9 mouse cellular contexts compared by ENCODE assay signal in the genomic region with DNA sequence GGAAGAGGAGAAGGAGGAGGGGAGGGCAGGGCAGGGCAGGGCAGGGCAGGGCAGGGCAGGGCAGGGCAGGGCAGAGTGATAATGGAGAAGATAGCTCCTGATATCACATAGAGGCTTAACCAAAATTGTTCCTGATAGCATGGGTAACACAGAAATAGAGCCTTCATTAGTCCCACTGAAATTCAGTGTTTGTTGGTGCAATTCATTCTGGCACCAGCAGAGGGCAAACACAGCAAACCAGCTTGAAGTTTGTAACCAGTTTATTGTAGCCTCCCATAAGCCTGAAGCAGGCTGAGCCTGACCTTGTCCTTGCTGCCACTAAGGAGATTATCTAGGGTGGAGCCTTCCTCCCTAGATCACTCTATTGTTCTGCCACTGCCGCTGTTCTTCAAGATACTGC. TPM values are rescaled to one million over a fixed set of nuclear protein-coding genes. Genes with fewer than 3 reads are reported as not detected.
DNase-seq lines count a peak whose midpoint lies in the region; ATAC-seq and TF ChIP-seq lines count a peak whose summit lies in the region.
"Had no signal": no experiment of that assay in that cellular context is flagged by ENCODE, and none has a peak within 500 bp of the region (broad histone marks: within the 10 kb centered on the region; RNA-seq: fewer than 3 reads in every experiment).

No protein-coding gene starts in this region.

- H3K4me3 ChIP-seq in thymus, adult 2 months (ENCODE audit: control insufficient read depth, insufficient read depth, low read length): no peak overlapping the region
- H3K4me3 ChIP-seq in intestine, embryonic 15.5 days (replicated peaks): no peak overlapping the region
- H3K4me3 ChIP-seq in left cerebral cortex, adult 2 months: no peak overlapping the region
- no peak overlapping the region for H3K4me3 ChIP-seq in midbrain, embryonic 12.5 days
- H3K4me3 ChIP-seq: neural tube, embryonic 13.5 days had no signal

- H3K27me3 ChIP-seq in thymus, adult 2 months (ENCODE audit: control insufficient read depth, insufficient read depth, low read length): no peaks in the 10 kb centered on the region
- no peaks in the 10 kb centered on the region for H3K27me3 ChIP-seq in intestine, embryonic 15.5 days (replicated peaks)
- no peaks in the 10 kb centered on the region for H3K27me3 ChIP-seq in midbrain, embryonic 12.5 days
- H3K27me3 ChIP-seq: neural tube, embryonic 13.5 days had no signal

- intact Hi-C loops in left cerebral cortex, adult 2 months (cut with DNase I): loop anchor here (5.0 kb wide), 2 partner anchors 69 to 259 kb away; no protein-coding TSS in a partner anchor

- ATAC-seq in erythroid progenitor cell, adult 5-6 weeks (replicated peaks; ENCODE audit: low FRiP score, poor library complexity, severe bottlenecking): 0 out of 2 replicates have a peak, but pooled peaks have one; percentile 61
- peak; percentile 71 for ATAC-seq in intestine, embryonic 15.5 days
- peak; percentile 56; the same call in 1 of the 2 replicates for ATAC-seq in midbrain, embryonic 12.5 days (ENCODE audit: low FRiP score, low read depth)
- no peak for ATAC-seq in erythroblast, adult 5-6 weeks (replicated peaks; ENCODE audit: low FRiP score, poor library complexity, severe bottlenecking)

- H3K9me3 ChIP-seq in intestine, embryonic 15.5 days: no peaks in the 10 kb centered on the region
- no peaks in the 10 kb centered on the region for H3K9me3 ChIP-seq in midbrain, embryonic 12.5 days
- H3K9me3 ChIP-seq: neural tube, embryonic 13.5 days had no signal

- no peak overlapping the region for H3K9ac ChIP-seq in intestine, embryonic 15.5 days
- no peak overlapping the region for H3K9ac ChIP-seq in midbrain, embryonic 12.5 days (replicated peaks)
- H3K9ac ChIP-seq: neural tube, embryonic 13.5 days had no signal

- TF ChIP-seq POLR2A in thymus, adult 2 months (IDR thresholded peaks at IDR 0.05; ENCODE audit: control insufficient read depth, extremely low read depth, insufficient read depth, low read length, poor library complexity): no peak

- no peak overlapping the region for H3K27ac ChIP-seq in thymus, adult 2 months (ENCODE audit: control insufficient read depth, insufficient read depth, low read length)
- no peak overlapping the region for H3K27ac ChIP-seq in intestine, embryonic 15.5 days
- H3K27ac ChIP-seq in left cerebral cortex, adult 2 months: no peak overlapping the region
- no peak overlapping the region for H3K27ac ChIP-seq in midbrain, embryonic 12.5 days (replicated peaks)
- H3K27ac ChIP-seq: neural tube, embryonic 13.5 days had no signal

- H3K36me3 ChIP-seq in thymus, adult 2 months (ENCODE audit: control insufficient read depth, insufficient read depth, low read length): no peaks in the 10 kb centered on the region
- no peaks in the 10 kb centered on the region for H3K36me3 ChIP-seq in intestine, embryonic 15.5 days
- H3K36me3 ChIP-seq in midbrain, embryonic 12.5 days: no peaks in the 10 kb centered on the region
- H3K36me3 ChIP-seq: neural tube, embryonic 13.5 days had no signal

- peak; percentile 30 for DNase-seq in thymus, adult 2 months
- no peak for DNase-seq in thymus, adult 18-20 months
- DNase-seq in adrenal gland, adult 8-10 months: peak; percentile 45
- DNase-seq in left cerebral cortex, adult 2 months (ENCODE audit: extremely low spot score in 1 of 2, low spot score in 2 of 2): peak; percentile 27 to 43

- WGBS in thymus, adult 2 months: 42% methylated on average over 1 of the region's 1 CpGs
- 30% methylated on average over 1 of the region's 1 CpGs for WGBS in intestine, embryonic 15.5 days
- 0% methylated on average over 1 of the region's 1 CpGs for WGBS in midbrain, embryonic 12.5 days

- no peak overlapping the region for H3K4me2 ChIP-seq in intestine, embryonic 15.5 days (replicated peaks)
- no peak overlapping the region for H3K4me2 ChIP-seq in midbrain, embryonic 12.5 days (replicated peaks)
- H3K4me2 ChIP-seq: neural tube, embryonic 13.5 days had no signal

- H3K4me1 ChIP-seq in thymus, adult 2 months (replicated peaks; ENCODE audit: control insufficient read depth, insufficient read depth, low read length): no peaks in the 10 kb centered on the region
- H3K4me1 ChIP-seq in intestine, embryonic 15.5 days (replicated peaks): 0 out of 2 replicates have a peak, but pooled peaks cover 3% of the 10 kb centered on the region
- H3K4me1 ChIP-seq in midbrain, embryonic 12.5 days: no peaks in the 10 kb centered on the region
- H3K4me1 ChIP-seq: neural tube, embryonic 13.5 days had no signal

- no peak for TF ChIP-seq CTCF in thymus, adult 2 months (IDR thresholded peaks at IDR 0.05; ENCODE audit: borderline replicate concordance, control insufficient read depth, extremely low read depth, insufficient read depth, low read length, poor library complexity)
- peak; percentile 68 for TF ChIP-seq CTCF in left cerebral cortex, adult 2 months (IDR thresholded peaks at IDR 0.05)

RNA-seq across cellular contexts. Expression of gene Fam3b, which starts 8.4 kb away (rescaled TPM):
- polyA plus RNA-seq in thymus, adult 2 months (2012; rRNA removed): 0.23 and 0.27 TPM in 2 replicates
- total RNA-seq in adrenal gland, adult 8-10 months (2022): not detected
- total RNA-seq in erythroid progenitor cell, adult 5-6 weeks (2015; ENCODE audit: low replicate concordance): not detected in 2 replicates
- not detected in 2 replicates for total RNA-seq in erythroid progenitor cell, adult 5-6 weeks (2017; ENCODE audit: low replicate concordance)
- 0.85 and 1.3 TPM in 2 replicates for polyA plus RNA-seq in intestine, embryonic 15.5 days (2015; fragmentation: Nextera tagmentation; extraction: Ambion mirVana)
- total RNA-seq in left cerebral cortex, adult 2 months (2021): not detected
- polyA plus RNA-seq in midbrain, embryonic 12.5 days (2016; fragmentation: Nextera tagmentation; extraction: Ambion mirVana): not detected in 2 replicates
- total RNA-seq in erythroblast, adult 5-6 weeks (2015; ENCODE audit: low replicate concordance): not detected in 2 replicates
- not detected in 2 replicates for total RNA-seq in erythroblast, adult 5-6 weeks (2017; ENCODE audit: low replicate concordance)
- polyA plus RNA-seq: neural tube, embryonic 13.5 days had no signal

Comparison
In these comparisons a context has a peak if more than half of its experiments do, and no peak if none do; other contexts are left out.
1. DNase-seq: peak in thymus, adult 2 months (single experiment), adrenal gland, adult 8-10 months (single experiment) and left cerebral cortex, adult 2 months (2 of 2); none in thymus, adult 18-20 months (0 of 2).